Mouse (Mus musculus) bone marrow, adult 2 months (tissue): ENCODE results near the gene Slfnl1.

Experiments
- CTCF ChIP-seq: fragments of 200-500 bp; IDR thresholded peaks from 2 replicates; pipeline ENCODE4 v1.5.1; 2011; ENCODE audit warnings: low read length, control low read depth; ENCODE audit not compliant: control insufficient read depth, insufficient read depth
- POLR2A ChIP-seq: fragments of 200-500 bp; IDR thresholded peaks from 2 replicates; pipeline ENCODE4 v1.6.1; 2011; ENCODE audit warnings: low read depth, mild to moderate bottlenecking, control low read depth, low read length, borderline replicate concordance; ENCODE audit not compliant: control insufficient read depth

DNA sequence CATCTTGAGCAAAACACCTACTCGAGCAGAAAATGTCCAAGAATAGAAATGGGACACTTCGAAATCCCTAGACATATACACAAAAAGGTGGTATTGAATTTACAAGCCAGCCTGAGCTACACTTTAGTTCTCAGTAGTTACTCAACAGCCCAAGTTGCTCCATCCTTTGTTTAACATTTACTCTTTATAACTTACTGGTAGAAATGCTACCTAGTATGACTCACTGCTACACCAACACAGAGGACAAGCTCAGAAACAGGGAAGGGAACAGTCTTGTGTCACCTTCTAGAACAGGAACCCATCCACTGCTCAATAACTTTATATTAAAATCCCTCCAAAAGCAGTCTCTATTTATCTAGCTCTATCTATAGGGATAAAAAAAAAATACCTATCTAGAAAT, 33.7 kb downstream of the Slfnl1 start:
- no peak for TF ChIP-seq CTCF
- TF ChIP-seq POLR2A = no peak
